Mouse (Mus musculus): ENCODE data around the gene Olfr859.

GRCm38 (mm10) chr9:19769701-19770100 lies 35.0 kb upstream of the Olfr859 start:
- TF ChIP-seq POLR2A (IDR thresholded peaks at IDR 0.05; ENCODE audit: extremely low read depth, insufficient read depth, low read length) = no peak
- no peak for TF ChIP-seq CTCF (IDR thresholded peaks at IDR 0.05; ENCODE audit: extremely low read depth, insufficient read depth, low read length)

Measured in cortical plate, adult 2 months (tissue).